Mouse (Mus musculus): ENCODE results near the gene Tatdn3. TPM values are rescaled to one million over a fixed set of nuclear protein-coding genes. Genes with fewer than 3 reads are reported as not detected.

Tatdn3 gene
- polyA plus RNA-seq, 2 experiments: 15.7 to 27.8 TPM

- no peak overlapping the region for H3K4me3 ChIP-seq (replicated peaks; ENCODE audit: low read length)
- H3K9ac ChIP-seq (ENCODE audit: low read depth, low read length, severe bottlenecking): no peak overlapping the region
- TF ChIP-seq POLR2A (IDR thresholded peaks at IDR 0.05; ENCODE audit: borderline replicate concordance, extremely low read depth, insufficient read depth, insufficient read length): no peak
- WGBS: 80% methylated on average over 5 of the region's 5 CpGs
- H3K4me1 ChIP-seq (ENCODE audit: control insufficient read depth, insufficient read depth, low read length): no peaks in the 10 kb centered on the region
- H3K9me3 ChIP-seq (ENCODE audit: control insufficient read depth, low read length): no peaks in the 10 kb centered on the region
- no peak for ATAC-seq (ENCODE audit: low FRiP score, low read depth)
- no peak overlapping the region for H3K27ac ChIP-seq (replicated peaks; ENCODE audit: low read depth, low read length)
- no peak for DNase-seq (ENCODE audit: low spot score)
- H3K4me2 ChIP-seq (replicated peaks; ENCODE audit: low read depth, low read length, severe bottlenecking): no peak overlapping the region
- peaks cover 13% of the 10 kb centered on the region for H3K36me3 ChIP-seq (ENCODE audit: control insufficient read depth, insufficient read depth, low read length)
- no peaks in the 10 kb centered on the region for H3K27me3 ChIP-seq (ENCODE audit: control insufficient read depth, insufficient read depth, low read length)
Measured at GRCm38 (mm10) chr1:191087955-191088354, 25.2 kb upstream of the Tatdn3 start.

GRCm38 (mm10) chr1:191086960-191087359 lies 24.2 kb upstream of the Tatdn3 start:
- no peaks in the 10 kb centered on the region for H3K9me3 ChIP-seq (ENCODE audit: control insufficient read depth, low read length)
- peaks cover 21% of the 10 kb centered on the region for H3K36me3 ChIP-seq (ENCODE audit: control insufficient read depth, insufficient read depth, low read length)
- no peaks in the 10 kb centered on the region for H3K4me1 ChIP-seq (ENCODE audit: control insufficient read depth, insufficient read depth, low read length)
- ATAC-seq (ENCODE audit: low FRiP score, low read depth) (no peak), DNase-seq (ENCODE audit: low spot score) (no peak)
- H3K4me3 ChIP-seq (replicated peaks; ENCODE audit: low read length): no peak overlapping the region
- H3K4me2 ChIP-seq (replicated peaks; ENCODE audit: low read depth, low read length, severe bottlenecking): no peak overlapping the region
- no peak overlapping the region for H3K9ac ChIP-seq (ENCODE audit: low read depth, low read length, severe bottlenecking)
- WGBS: 72% methylated on average over 8 of the region's 8 CpGs
- no peaks in the 10 kb centered on the region for H3K27me3 ChIP-seq (ENCODE audit: control insufficient read depth, insufficient read depth, low read length)
- no peak overlapping the region for H3K27ac ChIP-seq (replicated peaks; ENCODE audit: low read depth, low read length)
- no peak for TF ChIP-seq POLR2A (IDR thresholded peaks at IDR 0.05; ENCODE audit: borderline replicate concordance, extremely low read depth, insufficient read depth, insufficient read length)

GRCm38 (mm10) chr1:191086304-191086878 lies 23.7 kb upstream of the Tatdn3 start:
- TF ChIP-seq POLR2A (IDR thresholded peaks at IDR 0.05; ENCODE audit: borderline replicate concordance, extremely low read depth, insufficient read depth, insufficient read length): no peak
- no peak for ATAC-seq (ENCODE audit: low FRiP score, low read depth)
- no peak overlapping the region for H3K9ac ChIP-seq (ENCODE audit: low read depth, low read length, severe bottlenecking)

GRCm38 (mm10) chr1:191085597-191085996 lies 22.9 kb upstream of the Tatdn3 start:
- 89% methylated on average over 12 of the region's 12 CpGs for WGBS
- H3K27ac ChIP-seq (replicated peaks; ENCODE audit: low read depth, low read length): no peak overlapping the region
- H3K9me3 ChIP-seq (ENCODE audit: control insufficient read depth, low read length): no peaks in the 10 kb centered on the region
- H3K36me3 ChIP-seq (ENCODE audit: control insufficient read depth, insufficient read depth, low read length): peaks cover 32% of the 10 kb centered on the region
- H3K4me2 ChIP-seq (replicated peaks; ENCODE audit: low read depth, low read length, severe bottlenecking): no peak overlapping the region
- DNase-seq (ENCODE audit: low spot score) (no peak), ATAC-seq (ENCODE audit: low FRiP score, low read depth) (no peak)
- H3K27me3 ChIP-seq (ENCODE audit: control insufficient read depth, insufficient read depth, low read length): no peaks in the 10 kb centered on the region
- no peaks in the 10 kb centered on the region for H3K4me1 ChIP-seq (ENCODE audit: control insufficient read depth, insufficient read depth, low read length)
- no peak overlapping the region for H3K9ac ChIP-seq (ENCODE audit: low read depth, low read length, severe bottlenecking)
- H3K4me3 ChIP-seq (replicated peaks; ENCODE audit: low read length): no peak overlapping the region
- no peak for TF ChIP-seq POLR2A (IDR thresholded peaks at IDR 0.05; ENCODE audit: borderline replicate concordance, extremely low read depth, insufficient read depth, insufficient read length)

More at GRCm38 (mm10) chr1:191086304-191086878, 23.7 kb upstream of the Tatdn3 start:
- Histone ChIP-seq H3K4me2 (replicated peaks; ENCODE audit: low read depth, low read length, severe bottlenecking) (no peak overlapping the region), H3K27ac (replicated peaks; ENCODE audit: low read depth, low read length) (no peak overlapping the region), H3K4me3 (replicated peaks; ENCODE audit: low read length) (no peak overlapping the region), H3K36me3 (ENCODE audit: control insufficient read depth, insufficient read depth, low read length) (peaks cover 27% of the 10 kb centered on the region), H3K27me3 (ENCODE audit: control insufficient read depth, insufficient read depth, low read length) (no peaks in the 10 kb centered on the region), H3K4me1 (ENCODE audit: control insufficient read depth, insufficient read depth, low read length) (no peaks in the 10 kb centered on the region), H3K9me3 (ENCODE audit: control insufficient read depth, low read length) (no peaks in the 10 kb centered on the region)
- no peak for DNase-seq (ENCODE audit: low spot score)
- WGBS: 87% methylated on average over 7 of the region's 7 CpGs

- Histone ChIP-seq H3K4me3 (replicated peaks; ENCODE audit: low read length) (no peak overlapping the region), H3K9me3 (ENCODE audit: control insufficient read depth, low read length) (no peaks in the 10 kb centered on the region), H3K4me2 (replicated peaks; ENCODE audit: low read depth, low read length, severe bottlenecking) (no peak overlapping the region), H3K4me1 (ENCODE audit: control insufficient read depth, insufficient read depth, low read length) (no peaks in the 10 kb centered on the region), H3K36me3 (ENCODE audit: control insufficient read depth, insufficient read depth, low read length) (peaks cover 36% of the 10 kb centered on the region), H3K27ac (replicated peaks; ENCODE audit: low read depth, low read length) (no peak overlapping the region), H3K9ac (ENCODE audit: low read depth, low read length, severe bottlenecking) (no peak overlapping the region), H3K27me3 (ENCODE audit: control insufficient read depth, insufficient read depth, low read length) (no peaks in the 10 kb centered on the region)
- DNase-seq (ENCODE audit: low spot score): peak; percentile 26
- TF ChIP-seq POLR2A (IDR thresholded peaks at IDR 0.05; ENCODE audit: borderline replicate concordance, extremely low read depth, insufficient read depth, insufficient read length): no peak
- ATAC-seq (ENCODE audit: low FRiP score, low read depth): no peak
- WGBS: 73% methylated on average over 5 of the region's 5 CpGs
Measured at GRCm38 (mm10) chr1:191084951-191085559, 22.3 kb upstream of the Tatdn3 start.

All from limb, embryonic 14.5 days (tissue).